Mouse (Mus musculus) B cell, adult 2 months (primary cell): ENCODE data around the gene Trp53bp1.

Experiments used
- DNase-seq, 2 experiments: peaks; one replicate each; pipeline ENCODE4 v3.0.0; 2022

The Trp53bp1 gene

GRCm38 (mm10) chr2:121271236-121271927 is at the start of gene Trp53bp1:
Gene Trp53bp1 (minus strand): TSS chr2:121271407.
- peak; percentile 92 to 93 for DNase-seq

GRCm38 (mm10) chr2:121316278-121316677 is 45.1 kb upstream of the Trp53bp1 start:
- no peak for DNase-seq

GRCm38 (mm10) chr2:121308997-121309416 is 37.8 kb upstream of the Trp53bp1 start:
- no peak for DNase-seq

- DNase-seq, result no peak
Measured at GRCm38 (mm10) chr2:121300036-121300435, 28.8 kb upstream of the Trp53bp1 start.

GRCm38 (mm10) chr2:121299471-121299870 is 28.3 kb upstream of the Trp53bp1 start:
- DNase-seq, result no peak

- DNase-seq, result no peak
Measured at GRCm38 (mm10) chr2:121298131-121298530, 26.9 kb upstream of the Trp53bp1 start.

- DNase-seq, result no peak
Measured at GRCm38 (mm10) chr2:121297701-121298100, 26.5 kb upstream of the Trp53bp1 start.

- no peak for DNase-seq
Measured at GRCm38 (mm10) chr2:121296754-121297231, 25.6 kb upstream of the Trp53bp1 start.

GRCm38 (mm10) chr2:121295608-121296571 is 24.7 kb upstream of the Trp53bp1 start:
- no peak for DNase-seq

GRCm38 (mm10) chr2:121294753-121295607 is 23.8 kb upstream of the Trp53bp1 start:
- DNase-seq, result no peak

- DNase-seq, result no peak
Measured at GRCm38 (mm10) chr2:121294182-121294581, 23.0 kb upstream of the Trp53bp1 start.

GRCm38 (mm10) chr2:121292316-121293013 is 21.3 kb upstream of the Trp53bp1 start:
- no peak for DNase-seq

GRCm38 (mm10) chr2:121289730-121290540 is 18.7 kb upstream of the Trp53bp1 start:
- DNase-seq, result no peak

GRCm38 (mm10) chr2:121288901-121289729 is 17.9 kb upstream of the Trp53bp1 start, which contains the start of gene Map1a:
Gene Map1a (plus strand): TSS chr2:121289600.
- DNase-seq, result peak; percentile 91 to 92

GRCm38 (mm10) chr2:121287850-121288249 is 16.6 kb upstream of the Trp53bp1 start:
- no peak for DNase-seq

GRCm38 (mm10) chr2:121271928-121272516 is 815 bp upstream of the Trp53bp1 start:
- no peak for DNase-seq

- DNase-seq, result no peak
Measured at GRCm38 (mm10) chr2:121270521-121271235, 529 bp downstream of the Trp53bp1 start.

GRCm38 (mm10) chr2:121268446-121268845 is 2.8 kb downstream of the Trp53bp1 start:
- DNase-seq, result no peak

GRCm38 (mm10) chr2:121249758-121250157 is 21.4 kb downstream of the Trp53bp1 start:
- no peak for DNase-seq
